Mouse (Mus musculus): ENCODE results near the gene Olfr159. TPM values are rescaled to one million over a fixed set of nuclear protein-coding genes. Genes with fewer than 3 reads are reported as not detected.
A peak's percentile ranks its signal among the peaks of the same experiment; 100 is the strongest.
"Not testable (repeated sequence)": the region's sequence is repeated elsewhere in the genome, so short reads cannot be mapped to it uniquely, and the experiment has no call there.

Olfr159 gene
- polyA plus RNA-seq (2011; ENCODE audit: insufficient read length, low read depth, missing spikeins): not detected in 2 replicates

- no peaks in the 10 kb centered on the region for H3K4me1 ChIP-seq (ENCODE audit: control insufficient read depth, insufficient read depth, low read length)
- H3K27ac ChIP-seq (ENCODE audit: insufficient read depth, low read length): no peak within 1 kb of the TSS
- TF ChIP-seq CTCF (IDR thresholded peaks at IDR 0.05; ENCODE audit: borderline replicate concordance, insufficient read depth, low read length) (no peak), POLR2A (IDR thresholded peaks at IDR 0.05; ENCODE audit: low read depth, low read length) (no peak)
- H3K4me3 ChIP-seq (ENCODE audit: insufficient read depth, low read length): no peak within 1 kb of the TSS
Measured at GRCm38 (mm10) chr4:43770909-43771308, at the start of gene Olfr159. TSS of gene Olfr159 (minus strand) at chr4:43771009.

GRCm38 (mm10) chr4:43798936-43799335, 28.1 kb upstream of the Olfr159 start:
- no peak for TF ChIP-seq POLR2A (IDR thresholded peaks at IDR 0.05; ENCODE audit: low read depth, low read length)
- no peak for TF ChIP-seq CTCF (IDR thresholded peaks at IDR 0.05; ENCODE audit: borderline replicate concordance, insufficient read depth, low read length)
- Histone ChIP-seq H3K4me3 (ENCODE audit: insufficient read depth, low read length) (no peak overlapping the region), H3K4me1 (ENCODE audit: control insufficient read depth, insufficient read depth, low read length) (no peaks in the 10 kb centered on the region), H3K27ac (ENCODE audit: insufficient read depth, low read length) (no peak overlapping the region)

- H3K27ac ChIP-seq (ENCODE audit: insufficient read depth, low read length); H3K4me1 ChIP-seq (ENCODE audit: control insufficient read depth, insufficient read depth, low read length); H3K4me3 ChIP-seq (ENCODE audit: insufficient read depth, low read length): not testable (repeated sequence)
Measured at GRCm38 (mm10) chr4:43795844-43796243, 25.0 kb upstream of the Olfr159 start.

- no peaks in the 10 kb centered on the region for H3K4me1 ChIP-seq (ENCODE audit: control insufficient read depth, insufficient read depth, low read length)
- TF ChIP-seq POLR2A (IDR thresholded peaks at IDR 0.05; ENCODE audit: low read depth, low read length) (no peak), CTCF (IDR thresholded peaks at IDR 0.05; ENCODE audit: borderline replicate concordance, insufficient read depth, low read length) (no peak)
Measured at GRCm38 (mm10) chr4:43795296-43795695, 24.5 kb upstream of the Olfr159 start.

GRCm38 (mm10) chr4:43772304-43772703, 1.5 kb upstream of the Olfr159 start:
- Histone ChIP-seq H3K27ac (ENCODE audit: insufficient read depth, low read length) (no peak overlapping the region), H3K4me3 (ENCODE audit: insufficient read depth, low read length) (no peak overlapping the region)
- no peak for TF ChIP-seq CTCF (IDR thresholded peaks at IDR 0.05; ENCODE audit: borderline replicate concordance, insufficient read depth, low read length)
- no peak for TF ChIP-seq POLR2A (IDR thresholded peaks at IDR 0.05; ENCODE audit: low read depth, low read length)

More at GRCm38 (mm10) chr4:43795296-43795695, 24.5 kb upstream of the Olfr159 start:
- Histone ChIP-seq H3K27ac (ENCODE audit: insufficient read depth, low read length) (no peak overlapping the region), H3K4me3 (ENCODE audit: insufficient read depth, low read length) (no peak overlapping the region)

GRCm38 (mm10) chr4:43771626-43772025, 817 bp upstream of the Olfr159 start:
- Histone ChIP-seq H3K4me1 (ENCODE audit: control insufficient read depth, insufficient read depth, low read length) (no peaks in the 10 kb centered on the region), H3K27ac (ENCODE audit: insufficient read depth, low read length) (no peak overlapping the region), H3K4me3 (ENCODE audit: insufficient read depth, low read length) (no peak overlapping the region)
- TF ChIP-seq CTCF (IDR thresholded peaks at IDR 0.05; ENCODE audit: borderline replicate concordance, insufficient read depth, low read length) (no peak), POLR2A (IDR thresholded peaks at IDR 0.05; ENCODE audit: low read depth, low read length) (no peak)

More at GRCm38 (mm10) chr4:43772304-43772703, 1.5 kb upstream of the Olfr159 start:
- H3K4me1 ChIP-seq (ENCODE audit: control insufficient read depth, insufficient read depth, low read length): no peaks in the 10 kb centered on the region

GRCm38 (mm10) chr4:43769374-43769773, 1.4 kb downstream of the Olfr159 start:
- H3K27ac ChIP-seq (ENCODE audit: insufficient read depth, low read length): no peak overlapping the region
- no peak overlapping the region for H3K4me3 ChIP-seq (ENCODE audit: insufficient read depth, low read length)

GRCm38 (mm10) chr4:43768341-43768740, 2.5 kb downstream of the Olfr159 start:
- TF ChIP-seq CTCF (IDR thresholded peaks at IDR 0.05; ENCODE audit: borderline replicate concordance, insufficient read depth, low read length): no peak
- TF ChIP-seq POLR2A (IDR thresholded peaks at IDR 0.05; ENCODE audit: low read depth, low read length): no peak
- Histone ChIP-seq H3K27ac (ENCODE audit: insufficient read depth, low read length) (no peak overlapping the region), H3K4me1 (ENCODE audit: control insufficient read depth, insufficient read depth, low read length) (no peaks in the 10 kb centered on the region), H3K4me3 (ENCODE audit: insufficient read depth, low read length) (no peak overlapping the region)

More at GRCm38 (mm10) chr4:43769374-43769773, 1.4 kb downstream of the Olfr159 start:
- TF ChIP-seq POLR2A (IDR thresholded peaks at IDR 0.05; ENCODE audit: low read depth, low read length) (no peak), CTCF (IDR thresholded peaks at IDR 0.05; ENCODE audit: borderline replicate concordance, insufficient read depth, low read length) (no peak)
- no peaks in the 10 kb centered on the region for H3K4me1 ChIP-seq (ENCODE audit: control insufficient read depth, insufficient read depth, low read length)

GRCm38 (mm10) chr4:43763410-43763809, 7.4 kb downstream of the Olfr159 start:
- TF ChIP-seq CTCF (IDR thresholded peaks at IDR 0.05; ENCODE audit: borderline replicate concordance, insufficient read depth, low read length): 0 out of 2 replicates have a peak, but pooled peaks have one; percentile 39
- TF ChIP-seq POLR2A (IDR thresholded peaks at IDR 0.05; ENCODE audit: low read depth, low read length): no peak
- H3K4me1 ChIP-seq (ENCODE audit: control insufficient read depth, insufficient read depth, low read length): peaks cover 4% of the 10 kb centered on the region; the same call in 1 of the 2 replicates
- H3K27ac ChIP-seq (ENCODE audit: insufficient read depth, low read length): no peak overlapping the region
- no peak overlapping the region for H3K4me3 ChIP-seq (ENCODE audit: insufficient read depth, low read length)

- TF ChIP-seq CTCF (IDR thresholded peaks at IDR 0.05; ENCODE audit: borderline replicate concordance, insufficient read depth, low read length) (no peak), POLR2A (IDR thresholded peaks at IDR 0.05; ENCODE audit: low read depth, low read length) (no peak)
- Histone ChIP-seq H3K4me3 (ENCODE audit: insufficient read depth, low read length) (no peak overlapping the region), H3K27ac (ENCODE audit: insufficient read depth, low read length) (no peak overlapping the region), H3K4me1 (ENCODE audit: control insufficient read depth, insufficient read depth, low read length) (peaks cover 10% of the 10 kb centered on the region)
Measured at GRCm38 (mm10) chr4:43761336-43761735, 9.5 kb downstream of the Olfr159 start.

- no peak for TF ChIP-seq CTCF (IDR thresholded peaks at IDR 0.05; ENCODE audit: borderline replicate concordance, insufficient read depth, low read length)
- TF ChIP-seq POLR2A (IDR thresholded peaks at IDR 0.05; ENCODE audit: low read depth, low read length): no peak
- Histone ChIP-seq H3K4me1 (ENCODE audit: control insufficient read depth, insufficient read depth, low read length) (peaks cover 10% of the 10 kb centered on the region), H3K27ac (ENCODE audit: insufficient read depth, low read length) (no peak overlapping the region), H3K4me3 (ENCODE audit: insufficient read depth, low read length) (no peak overlapping the region)
Measured at GRCm38 (mm10) chr4:43760460-43760859, 10.3 kb downstream of the Olfr159 start.
